ENCODE assay signal across 8 mouse cellular contexts in the genomic region with DNA sequence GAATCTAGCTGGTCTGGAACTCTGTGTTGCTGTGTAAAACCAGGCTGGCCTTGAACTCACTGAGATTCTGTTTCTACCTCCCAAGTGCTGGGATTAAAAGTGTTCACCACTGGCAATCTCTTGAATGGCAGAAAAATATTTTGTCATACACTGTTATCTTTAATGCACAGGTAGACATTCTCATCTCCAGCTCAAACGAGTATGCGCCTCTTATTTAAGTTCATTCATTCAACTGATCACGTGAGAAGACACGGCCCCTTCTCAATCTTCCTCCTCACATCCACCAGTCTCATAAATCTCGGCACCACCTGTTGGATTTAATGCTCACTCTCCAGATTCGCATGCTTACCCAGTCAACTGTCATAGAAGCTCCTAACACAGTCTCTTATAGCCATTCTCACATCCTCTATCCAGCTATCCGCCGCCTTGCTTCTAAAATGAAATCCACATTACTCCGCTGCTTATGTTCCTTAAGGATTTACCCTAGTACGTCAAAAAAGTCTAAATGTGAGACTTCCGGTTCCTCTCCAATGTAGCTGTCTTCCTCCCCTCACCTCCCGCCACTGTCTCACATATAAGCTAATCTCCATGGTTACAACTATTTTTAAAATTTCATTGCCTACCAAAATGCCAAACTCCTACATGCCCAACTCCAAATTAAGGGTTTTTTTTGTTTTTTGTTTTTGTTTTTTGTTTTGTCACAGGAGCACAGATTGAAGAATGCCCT. TPM values are rescaled to one million over a fixed set of nuclear protein-coding genes. Genes with fewer than 3 reads are reported as not detected.
A peak's percentile ranks its signal among the peaks of the same experiment; 100 is the strongest.
DNase-seq lines count a peak whose midpoint lies in the region; ATAC-seq lines count a peak whose summit lies in the region.

No protein-coding gene starts in this region.

- H3K9me3 ChIP-seq in hindbrain, embryonic 13.5 days = no peaks in the 10 kb centered on the region
- H3K9me3 ChIP-seq in midbrain, embryonic 13.5 days = no peaks in the 10 kb centered on the region

- H3K27me3 ChIP-seq in hindbrain, embryonic 13.5 days = no peaks in the 10 kb centered on the region
- no peaks in the 10 kb centered on the region for H3K27me3 ChIP-seq in midbrain, embryonic 13.5 days

- DNase-seq in frontal cortex, postnatal 25 days (ENCODE audit: low spot score in 2 of 2) = no peak
- peak; percentile 20 for DNase-seq in right cerebral cortex, postnatal 25 days
- DNase-seq in right cerebral cortex, postnatal 14 days = no peak
- DNase-seq in adrenal gland, postnatal 25 days = no peak

- peak overlapping the region; percentile 97 for H3K4me3 ChIP-seq in hindbrain, embryonic 13.5 days
- H3K4me3 ChIP-seq in midbrain, embryonic 13.5 days (replicated peaks) = peak overlapping the region; percentile 99

- H3K9ac ChIP-seq in hindbrain, embryonic 13.5 days = peak overlapping the region; percentile 89
- peak overlapping the region; percentile 89 for H3K9ac ChIP-seq in midbrain, embryonic 13.5 days (replicated peaks)

- H3K4me1 ChIP-seq in hindbrain, embryonic 13.5 days (replicated peaks) = peaks cover 14% of the 10 kb centered on the region
- peaks cover 16% of the 10 kb centered on the region for H3K4me1 ChIP-seq in midbrain, embryonic 13.5 days (replicated peaks)

- 41% methylated on average over 12 of the region's 12 CpGs for WGBS in hindbrain, embryonic 13.5 days
- 35% methylated on average over 12 of the region's 12 CpGs for WGBS in midbrain, embryonic 13.5 days

- peak; percentile 31; the same call in 1 of the 2 replicates for ATAC-seq in frontal cortex, adult (ENCODE audit: low TSS enrichment)
- no peak for ATAC-seq in hindbrain, embryonic 13.5 days (ENCODE audit: low FRiP score)
- ATAC-seq in midbrain, embryonic 13.5 days = no peak
- ATAC-seq in inflammation-experienced regulatory T-cells, adult 6 months = no peak

- peak overlapping the region; percentile 72 for H3K4me2 ChIP-seq in hindbrain, embryonic 13.5 days
- H3K4me2 ChIP-seq in midbrain, embryonic 13.5 days (replicated peaks) = peak overlapping the region; percentile 72

- peaks cover 13% of the 10 kb centered on the region for H3K36me3 ChIP-seq in hindbrain, embryonic 13.5 days
- peaks cover 15% of the 10 kb centered on the region for H3K36me3 ChIP-seq in midbrain, embryonic 13.5 days

- no peak overlapping the region for H3K27ac ChIP-seq in hindbrain, embryonic 13.5 days
- peak overlapping the region; percentile 94 for H3K27ac ChIP-seq in midbrain, embryonic 13.5 days

RNA-seq across cellular contexts. Expression of gene Vti1b, which starts 1.0 kb away (rescaled TPM):
- 195 and 196 TPM in 2 replicates for polyA plus RNA-seq in hindbrain, embryonic 13.5 days (2015; fragmentation: Nextera tagmentation; extraction: Ambion mirVana)
- polyA plus RNA-seq in midbrain, embryonic 13.5 days (2015; fragmentation: Nextera tagmentation; extraction: Ambion mirVana) = 174 and 183 TPM in 2 replicates
- polyA plus RNA-seq in inflammation-experienced regulatory T-cells, adult 6 months (2017; shearing (Covaris generic)) = 10 to 100 TPM; 47.1 to 75.0 (median 63.3) TPM
- total RNA-seq in adrenal gland, postnatal 25 days (2021) = 97.2 and 122 TPM in 2 replicates

RNA-seq across cellular contexts. Expression of gene Rdh11, which starts 20.7 kb away (rescaled TPM):
- 25.4 and 26.2 TPM in 2 replicates for polyA plus RNA-seq in hindbrain, embryonic 13.5 days (2015; fragmentation: Nextera tagmentation; extraction: Ambion mirVana)
- polyA plus RNA-seq in midbrain, embryonic 13.5 days (2015; fragmentation: Nextera tagmentation; extraction: Ambion mirVana) = 26.1 and 27.9 TPM in 2 replicates
- 10 to 100 TPM; 16.9 to 22.4 (median 18.0) TPM for polyA plus RNA-seq in inflammation-experienced regulatory T-cells, adult 6 months (2017; shearing (Covaris generic))
- total RNA-seq in adrenal gland, postnatal 25 days (2021) = 28.7 and 30.6 TPM in 2 replicates

RNA-seq across cellular contexts. Expression of gene Rdh12, which starts 37.3 kb away (rescaled TPM):
- polyA plus RNA-seq in hindbrain, embryonic 13.5 days (2015; fragmentation: Nextera tagmentation; extraction: Ambion mirVana) = 0.40 and 1.1 TPM in 2 replicates
- polyA plus RNA-seq in midbrain, embryonic 13.5 days (2015; fragmentation: Nextera tagmentation; extraction: Ambion mirVana) = 0.67 and 1.1 TPM in 2 replicates
- polyA plus RNA-seq in inflammation-experienced regulatory T-cells, adult 6 months (2017; shearing (Covaris generic)) = 10 to 100 TPM; 12.7 to 13.8 (median 13.2) TPM
- 0.57 and 0.82 TPM in 2 replicates for total RNA-seq in adrenal gland, postnatal 25 days (2021)

RNA-seq across cellular contexts. Expression of gene Arg2, which starts 40.9 kb away (rescaled TPM):
- polyA plus RNA-seq in hindbrain, embryonic 13.5 days (2015; fragmentation: Nextera tagmentation; extraction: Ambion mirVana) = 37.3 and 41.0 TPM in 2 replicates
- polyA plus RNA-seq in midbrain, embryonic 13.5 days (2015; fragmentation: Nextera tagmentation; extraction: Ambion mirVana) = 22.9 and 23.3 TPM in 2 replicates
- under 1 TPM in 1 of 3 experiments, not detected in 2; 0.26 TPM for polyA plus RNA-seq in inflammation-experienced regulatory T-cells, adult 6 months (2017; shearing (Covaris generic))
- total RNA-seq in adrenal gland, postnatal 25 days (2021) = 0.21 TPM in 1 of 2 replicates, not detected in the other
